Mouse (Mus musculus) liver, postnatal 0 days (tissue): Measurements from ENCODE around the gene 4930402H24Rik. TPM values are rescaled to one million over a fixed set of nuclear protein-coding genes. Genes with fewer than 3 reads are reported as not detected.

Experiments used
- ATAC-seq: fragments of 200-750 bp; cut with Nextera tagmentation; 2 replicates; pipeline ENCODE4 v1.8.0; 2017; ENCODE audit warnings: mild to moderate bottlenecking, moderate library complexity
- DNase-seq: peaks from one replicate; pipeline ENCODE4 v3.0.0-alpha.2; 2016
- H3K27ac ChIP-seq: fragments of 300-500 bp; sonication (generic); 2 replicates; pipeline ENCODE4 v1.5.1; 2014; ENCODE audit warnings: antibody characterized with exemption, moderate library complexity, mild to moderate bottlenecking, low read depth
- H3K27me3 ChIP-seq: fragments of 300-500 bp; sonication (generic); 2 replicates; pipeline ENCODE4 v1.6.1; 2014; ENCODE audit warnings: low read length, control low read depth, mixed read lengths; ENCODE audit not compliant: insufficient read depth
- H3K36me3 ChIP-seq: fragments of 300-500 bp; sonication (generic); replicated peaks from 2 replicates; pipeline ENCODE4 v1.6.1; 2014; ENCODE audit warnings: mild to moderate bottlenecking, control low read depth, low read length, moderate library complexity, mixed read lengths; ENCODE audit not compliant: insufficient read depth
- H3K4me1 ChIP-seq: fragments of 300-500 bp; sonication (generic); 2 replicates; pipeline ENCODE4 v1.6.1; 2014; ENCODE audit warnings: antibody characterized with exemption, mild to moderate bottlenecking, control low read depth; ENCODE audit not compliant: insufficient read depth
- H3K4me2 ChIP-seq: fragments of 300-500 bp; sonication (generic); 2 replicates; pipeline ENCODE4 v1.6.1; 2014; ENCODE audit warnings: low read depth, mild to moderate bottlenecking, low read length, moderate library complexity, mixed read lengths
- H3K4me3 ChIP-seq: fragments of 300-500 bp; sonication (generic); 2 replicates; pipeline ENCODE4 v1.5.1; 2014; ENCODE audit warnings: low read depth, low read length
- H3K9ac ChIP-seq: fragments of 300-500 bp; sonication (generic); replicated peaks from 2 replicates; pipeline ENCODE4 v1.6.1; 2014; ENCODE audit warnings: mild to moderate bottlenecking, moderate library complexity
- H3K9me3 ChIP-seq: fragments of 300-500 bp; sonication (generic); 2 replicates; pipeline ENCODE4 v1.6.1; 2016; ENCODE audit warnings: mild to moderate bottlenecking, control low read depth, low read length, mixed read lengths
- CTCF ChIP-seq: sonication (generic); IDR thresholded peaks from 2 replicates; pipeline ENCODE4 v1.5.1; 2016; ENCODE audit warnings: antibody characterized with exemption, low read depth
- EP300 ChIP-seq: IDR thresholded peaks from 2 replicates; pipeline ENCODE4 v1.6.1; 2016; ENCODE audit warnings: antibody characterized with exemption, low read depth, mild to moderate bottlenecking
- WGBS: fragments of 180-500 bp; shearing (Covaris S2); extraction: QIAGEN DNeasy Blood & Tissue Kit; methylation state at CpG from one replicate; pipeline ENCODE4 v1.1.7; 2014; ENCODE audit not compliant: insufficient replicate concordance; 5-methylcytosine and 5-hydroxymethylcytosine counted together
- polyA plus RNA-seq: library from polyadenylated mRNA; unstranded; fragments of >200 nt; fragmentation: Nextera tagmentation; extraction: Ambion mirVana; gene quantifications from 2 replicates; pipeline ENCODE4 v1.2.1, GENCODE M21; 2015

4930402H24Rik gene
- polyA plus RNA-seq, 1 experiment from 2014 or later: 8.9 TPM

DNA sequence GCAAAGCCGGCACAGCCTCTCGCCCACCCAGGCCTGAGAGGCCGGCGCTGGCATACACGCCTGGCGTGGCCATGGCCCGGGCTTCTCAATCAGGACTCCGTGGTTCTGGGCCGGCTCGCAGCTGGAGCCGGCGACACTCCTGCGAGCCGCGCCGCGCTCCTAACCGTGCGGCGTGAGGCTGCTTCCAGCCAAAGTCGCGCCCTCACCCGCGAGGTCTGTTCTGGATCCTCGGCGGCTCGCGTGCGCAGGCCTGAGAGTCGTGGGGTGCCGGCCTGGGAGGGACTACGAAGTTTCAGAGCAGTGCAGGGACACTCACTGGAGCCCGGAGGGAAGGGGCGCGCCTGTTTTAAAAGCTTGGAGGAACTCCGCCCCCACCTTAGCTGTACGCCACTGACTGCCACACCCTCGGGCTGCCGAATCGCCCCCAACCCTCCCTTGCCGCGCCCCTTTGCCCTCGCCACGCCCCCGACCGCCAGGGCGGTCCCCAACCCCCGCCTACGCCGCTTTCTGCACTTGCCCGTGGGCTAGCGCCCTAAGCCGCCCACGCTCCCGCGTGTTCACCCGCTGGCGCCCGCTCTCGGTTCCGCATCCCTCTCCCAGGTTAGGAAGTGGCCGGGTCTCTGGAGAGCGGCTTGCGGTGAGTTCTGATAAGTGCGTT lies 208.9 kb downstream of the 4930402H24Rik start, which contains the start of gene Slc4a11:
Slc4a11 (minus strand) TSS at position 367 of the 658 bp plus-strand sequence.
- peak; percentile 62 for DNase-seq
- no peak for TF ChIP-seq EP300
- TF ChIP-seq CTCF: no peak
- Histone ChIP-seq H3K9ac (0 out of 2 replicates have a peak within 1 kb of the TSS, but pooled peaks have one; percentile 16), H3K4me3 (peak within 1 kb of the TSS; percentile 50), H3K27ac (no peak within 1 kb of the TSS), H3K4me1 (peaks cover 8% of the 10 kb centered on the region), H3K36me3 (no peaks in the 10 kb centered on the region), H3K27me3 (peaks cover 35% of the 10 kb centered on the region), H3K4me2 (peak within 1 kb of the TSS; percentile 94), H3K9me3 (no peaks in the 10 kb centered on the region)
- ATAC-seq: peak; percentile 55
- WGBS: under 1% methylated on average over 56 of the region's 65 CpGs

DNA sequence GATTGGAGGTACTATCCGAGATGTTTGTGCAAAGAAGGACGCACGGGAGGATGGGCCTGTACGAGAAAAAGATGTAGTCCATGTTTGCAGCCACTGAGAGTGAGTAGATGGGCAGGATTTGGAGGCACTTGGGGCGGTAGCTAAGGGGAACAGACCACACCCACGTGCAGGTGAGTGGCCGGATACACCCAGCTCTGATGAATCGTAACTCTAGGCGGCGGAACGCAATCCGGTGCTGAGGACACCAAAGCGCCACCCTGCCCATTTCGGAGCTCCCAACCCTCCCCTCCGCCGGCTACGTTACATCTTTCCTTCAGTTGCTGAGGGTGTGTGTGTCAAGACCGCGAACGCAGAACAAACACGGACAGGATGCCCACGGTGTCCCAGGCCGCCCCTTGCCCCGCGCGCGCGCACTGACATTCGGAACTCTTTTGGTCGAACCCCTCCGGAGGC lies 209.5 kb downstream of the 4930402H24Rik start:
- 2% methylated on average over 31 of the region's 31 CpGs for WGBS
- no peak overlapping the region for H3K9ac ChIP-seq
- TF ChIP-seq EP300: no peak
- no peak for TF ChIP-seq CTCF
- no peak overlapping the region for H3K27ac ChIP-seq
- peak overlapping the region; percentile 50 for H3K4me3 ChIP-seq
- no peaks in the 10 kb centered on the region for H3K36me3 ChIP-seq
- peaks cover 8% of the 10 kb centered on the region for H3K4me1 ChIP-seq
- H3K27me3 ChIP-seq: peaks cover 35% of the 10 kb centered on the region
- peak overlapping the region; percentile 94 for H3K4me2 ChIP-seq
- H3K9me3 ChIP-seq: no peaks in the 10 kb centered on the region
- ATAC-seq (no peak), DNase-seq (peak; percentile 25)

DNA sequence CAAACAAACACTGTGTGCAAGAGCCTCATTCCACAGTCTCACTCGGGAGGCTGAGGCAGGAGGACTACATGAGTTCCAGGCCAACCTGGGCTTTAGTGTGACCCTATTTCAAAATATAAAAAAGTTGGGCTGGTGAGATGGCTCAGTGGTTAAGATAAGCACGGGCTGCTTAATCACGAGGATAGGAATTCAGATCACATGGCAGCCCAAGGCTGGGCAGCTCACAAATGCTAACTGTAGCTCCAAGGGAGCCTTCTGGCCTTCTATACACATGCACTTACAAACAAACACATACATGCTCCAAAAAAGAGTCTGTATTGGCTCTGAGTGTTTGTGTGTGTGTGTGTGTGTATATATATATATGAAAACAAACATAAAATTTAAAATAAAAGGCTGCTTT lies 212.6 kb downstream of the 4930402H24Rik start:
- no peaks in the 10 kb centered on the region for H3K9me3 ChIP-seq
- no peak overlapping the region for H3K9ac ChIP-seq
- 38% methylated on average over 3 of the region's 3 CpGs for WGBS
- H3K4me3 ChIP-seq: no peak overlapping the region
- no peak for TF ChIP-seq EP300
- TF ChIP-seq CTCF: no peak
- DNase-seq (no peak), ATAC-seq (no peak)
- no peak overlapping the region for H3K27ac ChIP-seq
- no peaks in the 10 kb centered on the region for H3K36me3 ChIP-seq
- peaks cover 31% of the 10 kb centered on the region for H3K27me3 ChIP-seq
- H3K4me2 ChIP-seq: no peak overlapping the region
- H3K4me1 ChIP-seq: peaks cover 8% of the 10 kb centered on the region

DNA sequence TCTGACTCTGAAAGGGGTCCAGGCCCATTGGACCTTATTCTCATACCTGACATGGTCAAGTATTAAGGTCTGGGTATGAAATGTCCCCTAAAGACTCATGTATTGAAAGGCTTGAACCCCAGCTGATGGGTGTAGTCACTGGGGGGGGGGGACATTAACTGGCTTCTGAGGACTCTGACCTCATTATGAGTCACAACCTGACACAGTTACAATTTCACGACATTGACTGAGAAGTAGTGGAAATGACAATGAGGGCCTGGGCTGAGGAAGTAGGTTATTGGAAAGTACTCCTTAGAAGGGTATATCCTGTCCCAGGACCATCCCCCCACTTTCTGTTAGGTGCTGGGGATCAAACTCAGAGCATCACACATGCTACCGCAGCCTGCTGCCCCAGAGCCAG lies 217.2 kb downstream of the 4930402H24Rik start:
- TF ChIP-seq CTCF (no peak), EP300 (no peak)
- no peak for DNase-seq
- H3K9ac ChIP-seq: no peak overlapping the region
- H3K27me3 ChIP-seq: no peaks in the 10 kb centered on the region
- H3K27ac ChIP-seq: no peak overlapping the region
- ATAC-seq: no peak
- no peak overlapping the region for H3K4me2 ChIP-seq
- no peaks in the 10 kb centered on the region for H3K4me1 ChIP-seq
- H3K36me3 ChIP-seq: no peaks in the 10 kb centered on the region
- WGBS: 54% methylated on average over 2 of the region's 2 CpGs
- no peaks in the 10 kb centered on the region for H3K9me3 ChIP-seq
- H3K4me3 ChIP-seq: no peak overlapping the region

DNA sequence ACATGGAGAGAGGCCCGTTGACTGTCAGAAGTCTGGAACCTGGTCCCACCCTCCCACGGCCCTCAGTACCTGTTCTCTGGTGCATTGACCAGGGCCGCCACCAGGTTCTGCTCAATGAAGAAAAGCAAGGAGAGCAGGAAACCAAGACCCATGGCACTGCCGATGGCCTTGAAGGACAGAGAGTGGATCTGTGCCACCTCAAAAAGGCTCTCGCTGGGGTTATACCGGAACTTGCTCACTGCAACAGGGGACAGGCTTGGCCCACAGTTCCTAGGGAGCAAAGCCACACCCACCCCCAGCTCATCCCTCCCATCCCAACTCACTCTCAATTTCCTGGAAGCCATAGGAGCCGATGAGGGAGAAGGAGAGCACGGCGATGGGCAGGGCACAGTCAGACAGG lies 220.8 kb downstream of the 4930402H24Rik start:
- Histone ChIP-seq H3K9ac (no peak overlapping the region), H3K9me3 (no peaks in the 10 kb centered on the region), H3K4me2 (no peak overlapping the region), H3K4me3 (no peak overlapping the region), H3K4me1 (no peaks in the 10 kb centered on the region), H3K27ac (no peak overlapping the region), H3K27me3 (no peaks in the 10 kb centered on the region), H3K36me3 (peaks cover 11% of the 10 kb centered on the region)
- 86% methylated on average over 9 of the region's 9 CpGs for WGBS
- no peak for ATAC-seq
- TF ChIP-seq EP300 (no peak), CTCF (no peak)
- DNase-seq: no peak

DNA sequence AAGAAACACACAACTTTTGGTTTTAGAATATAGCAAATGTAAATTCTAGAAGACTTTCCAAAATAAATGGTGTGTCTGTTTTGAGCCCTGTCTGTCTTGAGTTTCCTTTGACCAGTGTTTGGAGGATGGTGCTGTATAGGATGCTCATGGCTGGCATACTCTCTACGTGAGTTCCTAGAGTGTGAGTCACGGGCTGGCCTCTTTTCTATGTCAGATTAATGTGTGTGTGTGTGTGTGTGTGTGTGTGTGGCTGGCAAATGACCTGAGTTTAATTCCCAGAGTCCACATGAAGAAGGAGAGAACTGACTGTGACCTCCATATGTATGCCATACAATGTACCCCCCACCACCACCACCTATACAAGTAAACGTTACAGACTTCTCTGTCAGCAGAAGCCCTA lies 224.7 kb downstream of the 4930402H24Rik start:
- H3K4me2 ChIP-seq: no peak overlapping the region
- H3K9ac ChIP-seq: no peak overlapping the region
- no peaks in the 10 kb centered on the region for H3K4me1 ChIP-seq
- H3K9me3 ChIP-seq: no peaks in the 10 kb centered on the region
- TF ChIP-seq CTCF: no peak
- TF ChIP-seq EP300: no peak
- DNase-seq (no peak), ATAC-seq (no peak)
- 82% methylated on average over 3 of the region's 3 CpGs for WGBS
- H3K27ac ChIP-seq: no peak overlapping the region
- peaks cover 45% of the 10 kb centered on the region for H3K36me3 ChIP-seq
- H3K4me3 ChIP-seq: no peak overlapping the region
- H3K27me3 ChIP-seq: no peaks in the 10 kb centered on the region
